Mouse (Mus musculus) testis, adult 2 months (tissue): ENCODE measurements around the gene Zfp580.
"Not testable (repeated sequence)": the region's sequence is repeated elsewhere in the genome, so short reads cannot be mapped to it uniquely, and the experiment has no call there.

Experiments used
- CTCF ChIP-seq: fragments of 200-500 bp; IDR thresholded peaks from 2 replicates; pipeline ENCODE4 v1.5.1; 2012; ENCODE audit warnings: low read depth, mild to moderate bottlenecking, inconsistent platforms, low read length, moderate library complexity; ENCODE audit not compliant: control insufficient read depth, insufficient read depth, insufficient replicate concordance
- POLR2A ChIP-seq: fragments of 200-500 bp; IDR thresholded peaks from 2 replicates; pipeline ENCODE4 v1.6.1; 2012; ENCODE audit warnings: low read depth, mild to moderate bottlenecking, inconsistent platforms, low read length, moderate library complexity; ENCODE audit not compliant: control insufficient read depth

DNA sequence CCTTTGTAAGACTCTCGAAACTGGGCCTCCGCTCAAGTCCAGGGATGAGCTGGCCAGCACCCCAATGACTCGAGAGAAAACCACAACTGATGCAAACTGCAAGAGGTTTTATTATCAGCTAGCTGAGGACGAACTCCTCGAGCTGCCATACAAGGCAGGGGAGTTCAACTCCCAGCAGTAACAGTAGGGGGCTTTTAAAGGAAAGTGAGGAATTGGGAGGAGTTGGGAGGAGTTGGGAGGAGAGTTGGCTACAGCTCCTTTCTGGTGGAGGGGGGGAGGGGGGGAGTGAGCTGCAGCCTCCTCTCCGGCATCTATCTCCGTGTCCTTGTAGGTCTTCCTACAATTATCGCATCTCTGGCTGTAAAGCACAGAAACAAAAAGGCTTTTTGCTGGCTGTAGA, 48.5 kb upstream of the Zfp580 start:
- TF ChIP-seq CTCF, POLR2A: not testable (repeated sequence)
